Mouse (Mus musculus) midbrain, embryonic 11.5 days (tissue): ENCODE data around the gene Ttc37. TPM values are rescaled to one million over a fixed set of nuclear protein-coding genes. Genes with fewer than 3 reads are reported as not detected.

Source experiments
- ATAC-seq: fragments of 200-750 bp; cut with Nextera tagmentation; 2 replicates; pipeline ENCODE4 v1.8.0; 2017; ENCODE audit warnings: moderate TSS enrichment, moderate library complexity; ENCODE audit not compliant: low FRiP score
- DNase-seq: peaks from one replicate; pipeline ENCODE4 v3.0.0; 2015; ENCODE audit warnings: low spot score; ENCODE audit errors: missing footprints
- H3K27ac ChIP-seq: fragments of 300-500 bp; sonication (generic); 2 replicates; pipeline ENCODE4 v1.5.1; 2014; ENCODE audit warnings: low read depth, low read length
- H3K27me3 ChIP-seq: fragments of 300-500 bp; sonication (generic); 2 replicates; pipeline ENCODE4 v1.6.1; 2014; ENCODE audit warnings: mild to moderate bottlenecking, low read length, moderate library complexity, mixed read lengths; ENCODE audit not compliant: control insufficient read depth, insufficient read depth
- H3K36me3 ChIP-seq: fragments of 300-500 bp; sonication (generic); 2 replicates; pipeline ENCODE4 v1.6.1; 2014; ENCODE audit warnings: mild to moderate bottlenecking, low read length, moderate library complexity, mixed read lengths; ENCODE audit not compliant: control insufficient read depth, insufficient read depth
- H3K4me1 ChIP-seq: fragments of 300-500 bp; sonication (generic); 2 replicates; pipeline ENCODE4 v1.6.1; 2014; ENCODE audit warnings: low read length; ENCODE audit not compliant: control insufficient read depth, insufficient read depth
- H3K4me2 ChIP-seq: fragments of 300-500 bp; sonication (generic); 2 replicates; pipeline ENCODE4 v1.6.1; 2014; ENCODE audit warnings: mild to moderate bottlenecking, moderate library complexity
- H3K4me3 ChIP-seq: fragments of 300-500 bp; sonication (generic); 2 replicates; pipeline ENCODE4 v1.5.1; 2014; ENCODE audit warnings: low read depth, low read length
- H3K9ac ChIP-seq: fragments of 300-500 bp; sonication (generic); 2 replicates; pipeline ENCODE4 v1.6.1; 2014; ENCODE audit warnings: low read length
- H3K9me3 ChIP-seq: fragments of 300-500 bp; sonication (generic); 2 replicates; pipeline ENCODE4 v1.6.1; 2016; ENCODE audit warnings: low read length; ENCODE audit not compliant: control insufficient read depth
- WGBS: fragments of 180-500 bp; shearing (Covaris S2); extraction: QIAGEN DNeasy Blood & Tissue Kit; methylation state at CpG from one replicate; pipeline ENCODE4 v1.1.7; 2014; 5-methylcytosine and 5-hydroxymethylcytosine counted together
- polyA plus RNA-seq: library from polyadenylated mRNA; unstranded; fragments of >200 nt; fragmentation: Nextera tagmentation; extraction: Ambion mirVana; gene quantifications from 2 replicates; pipeline ENCODE4 v1.2.1, GENCODE M21; 2014

The Ttc37 gene
- polyA plus RNA-seq, 1 experiment from 2014 or later = 14.1 TPM

- H3K4me3 ChIP-seq = no peak overlapping the region
- DNase-seq = no peak
- H3K4me2 ChIP-seq = no peak overlapping the region
- no peaks in the 10 kb centered on the region for H3K9me3 ChIP-seq
- no peaks in the 10 kb centered on the region for H3K4me1 ChIP-seq
- no peak overlapping the region for H3K27ac ChIP-seq
- no peak overlapping the region for H3K9ac ChIP-seq
- no peak for ATAC-seq
- H3K27me3 ChIP-seq = no peaks in the 10 kb centered on the region
- 96% methylated on average over 3 of the region's 3 CpGs for WGBS
- no peaks in the 10 kb centered on the region for H3K36me3 ChIP-seq
Measured at GRCm38 (mm10) chr13:76190273-76190672, 91.7 kb downstream of the Ttc37 start.

- H3K36me3 ChIP-seq = no peaks in the 10 kb centered on the region
- H3K9me3 ChIP-seq = no peaks in the 10 kb centered on the region
- ATAC-seq (no peak), DNase-seq (no peak)
- H3K9ac ChIP-seq = no peak overlapping the region
- no peak overlapping the region for H3K4me2 ChIP-seq
- no peak overlapping the region for H3K27ac ChIP-seq
- H3K4me3 ChIP-seq = no peak overlapping the region
- no peaks in the 10 kb centered on the region for H3K4me1 ChIP-seq
- H3K27me3 ChIP-seq = no peaks in the 10 kb centered on the region
Measured at GRCm38 (mm10) chr13:76194937-76195336, 96.4 kb downstream of the Ttc37 start.

DNA sequence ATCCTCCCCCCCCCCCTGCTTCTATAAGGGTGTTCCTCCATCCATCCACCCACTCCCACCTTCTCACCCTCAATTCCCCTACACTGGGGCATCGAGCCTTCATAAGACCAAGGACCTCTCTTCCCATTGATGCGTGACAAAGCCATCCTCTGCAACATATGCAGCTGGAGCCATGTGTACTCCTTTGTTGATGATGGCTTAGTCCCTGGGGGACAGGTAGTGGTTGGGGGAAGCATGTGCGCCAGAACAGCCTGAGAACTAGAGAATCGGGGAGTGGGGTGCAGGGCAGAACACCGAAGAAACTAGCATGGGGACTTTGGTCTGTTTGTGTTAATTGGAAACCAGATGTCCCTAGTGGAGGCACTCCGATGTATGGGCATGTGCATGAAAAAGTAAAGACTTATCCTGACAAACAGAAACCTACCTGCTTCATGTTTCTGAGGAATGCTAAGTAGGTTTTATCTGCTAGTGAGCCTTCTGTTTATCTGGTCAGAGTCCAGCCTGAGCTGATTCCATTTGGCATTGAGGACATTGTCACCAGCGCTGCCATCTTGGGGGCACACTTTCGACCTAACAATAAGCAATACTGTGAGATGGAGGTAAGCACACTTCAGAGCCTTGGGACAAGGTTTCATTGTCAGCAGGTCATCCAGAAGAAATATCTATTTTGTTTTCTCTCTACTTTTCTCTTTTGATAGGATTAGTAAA, 97.1 kb downstream of the Ttc37 start:
- H3K9me3 ChIP-seq = no peaks in the 10 kb centered on the region
- no peak overlapping the region for H3K9ac ChIP-seq
- no peaks in the 10 kb centered on the region for H3K27me3 ChIP-seq
- no peak overlapping the region for H3K27ac ChIP-seq
- WGBS = 91% methylated on average over 8 of the region's 8 CpGs
- H3K4me3 ChIP-seq = no peak overlapping the region
- no peaks in the 10 kb centered on the region for H3K4me1 ChIP-seq
- ATAC-seq (no peak), DNase-seq (no peak)
- H3K36me3 ChIP-seq = no peaks in the 10 kb centered on the region
- no peak overlapping the region for H3K4me2 ChIP-seq

GRCm38 (mm10) chr13:76197297-76197848, 98.8 kb downstream of the Ttc37 start:
- no peaks in the 10 kb centered on the region for H3K9me3 ChIP-seq
- H3K27ac ChIP-seq = no peak overlapping the region
- no peak overlapping the region for H3K4me2 ChIP-seq
- H3K4me1 ChIP-seq = no peaks in the 10 kb centered on the region
- 85% methylated on average over 3 of the region's 3 CpGs for WGBS
- peak; percentile 19 for DNase-seq
- H3K9ac ChIP-seq = no peak overlapping the region
- no peaks in the 10 kb centered on the region for H3K27me3 ChIP-seq
- H3K36me3 ChIP-seq = no peaks in the 10 kb centered on the region
- H3K4me3 ChIP-seq = no peak overlapping the region
- ATAC-seq = no peak

GRCm38 (mm10) chr13:76199943-76200342, 101.4 kb downstream of the Ttc37 start:
- Histone ChIP-seq H3K9me3 (no peaks in the 10 kb centered on the region), H3K27me3 (no peaks in the 10 kb centered on the region), H3K27ac (no peak overlapping the region), H3K4me2 (no peak overlapping the region), H3K4me1 (no peaks in the 10 kb centered on the region), H3K4me3 (no peak overlapping the region), H3K9ac (no peak overlapping the region), H3K36me3 (no peaks in the 10 kb centered on the region)
- DNase-seq (no peak), ATAC-seq (no peak)
- 96% methylated on average over 4 of the region's 4 CpGs for WGBS

- no peaks in the 10 kb centered on the region for H3K9me3 ChIP-seq
- no peak overlapping the region for H3K27ac ChIP-seq
- WGBS = 89% methylated on average over 2 of the region's 2 CpGs
- no peaks in the 10 kb centered on the region for H3K27me3 ChIP-seq
- H3K4me1 ChIP-seq = no peaks in the 10 kb centered on the region
- no peak overlapping the region for H3K9ac ChIP-seq
- H3K36me3 ChIP-seq = no peaks in the 10 kb centered on the region
- ATAC-seq (no peak), DNase-seq (no peak)
- H3K4me2 ChIP-seq = no peak overlapping the region
- H3K4me3 ChIP-seq = no peak overlapping the region
Measured at GRCm38 (mm10) chr13:76214928-76215327, 116.4 kb downstream of the Ttc37 start.

DNA sequence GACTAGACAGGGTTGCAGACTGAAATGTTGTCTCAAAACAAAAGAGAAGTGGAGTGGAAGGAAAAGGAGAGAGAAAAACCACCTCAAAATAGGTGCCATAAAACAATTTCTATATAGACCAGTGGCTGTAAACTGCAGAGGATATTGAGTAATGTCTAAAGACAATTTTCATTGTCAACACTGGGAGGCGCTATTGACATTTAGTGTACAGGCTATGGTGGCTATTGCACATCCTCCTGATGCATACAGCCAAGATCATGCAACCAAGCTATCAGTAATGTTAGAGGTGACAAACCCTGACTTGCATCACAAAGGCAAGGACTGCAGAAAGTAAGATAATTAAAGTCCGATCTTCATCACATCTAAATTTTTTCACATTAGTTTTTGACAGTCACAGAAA, 116.9 kb downstream of the Ttc37 start:
- ATAC-seq (peak; percentile 69; the same call in 1 of the 2 replicates), DNase-seq (no peak)
- Histone ChIP-seq H3K9me3 (no peaks in the 10 kb centered on the region), H3K36me3 (no peaks in the 10 kb centered on the region), H3K27ac (no peak overlapping the region), H3K4me1 (no peaks in the 10 kb centered on the region), H3K4me3 (no peak overlapping the region), H3K27me3 (no peaks in the 10 kb centered on the region), H3K4me2 (no peak overlapping the region), H3K9ac (no peak overlapping the region)
- 49% methylated on average over 2 of the region's 2 CpGs for whole genome bisulfite sequencing

Other genes with a start within 250 kb of the Ttc37 start
- 71.1 and 72.3 TPM in 2 replicates for gene Rhobtb3, start 154.8 kb upstream of the Ttc37 start, polyA plus RNA-seq
- 0.72 and 1.0 TPM in 2 replicates for gene Spata9, start 131.6 kb upstream of the Ttc37 start, polyA plus RNA-seq
- gene Rfesd, start 80.0 kb upstream of the Ttc37 start, polyA plus RNA-seq = 21.9 and 24.7 TPM in 2 replicates
- gene Gpr150, start 41.7 kb upstream of the Ttc37 start, polyA plus RNA-seq = 0.26 and 0.33 TPM in 2 replicates
- 5.3 and 7.6 TPM in 2 replicates for gene Arsk, start 74 bp upstream of the Ttc37 start, polyA plus RNA-seq
- gene Fam81b, start 206.3 kb downstream of the Ttc37 start, polyA plus RNA-seq = not detected in 2 replicates